Mouse (Mus musculus) heart, embryonic 16.5 days (tissue): Measurements from ENCODE around the gene Rnaseh2c. TPM values are rescaled to one million over a fixed set of nuclear protein-coding genes. Genes with fewer than 3 reads are reported as not detected.
A peak's percentile ranks its signal among the peaks of the same experiment; 100 is the strongest.

Experiments
- ATAC-seq: fragments of 200-750 bp; cut with Nextera tagmentation; replicated peaks from 2 replicates; pipeline ENCODE4 v1.8.0; 2017; ENCODE audit warnings: moderate number of reproducible peaks; ENCODE audit not compliant: insufficient read depth, low FRiP score; ENCODE audit errors: extremely low read depth
- H3K27ac ChIP-seq: fragments of 300-500 bp; sonication (generic); 2 replicates; pipeline ENCODE4 v1.5.1; 2014; ENCODE audit warnings: mild to moderate bottlenecking, low read length, control low read depth, moderate library complexity
- H3K27me3 ChIP-seq: fragments of 300-500 bp; sonication (generic); 2 replicates; pipeline ENCODE4 v1.6.1; 2014; ENCODE audit warnings: low read length, mixed read lengths; ENCODE audit not compliant: control insufficient read depth, insufficient read depth
- H3K36me3 ChIP-seq: fragments of 300-500 bp; sonication (generic); 2 replicates; pipeline ENCODE4 v1.6.1; 2014; ENCODE audit not compliant: control insufficient read depth, insufficient read depth
- H3K4me1 ChIP-seq: fragments of 300-500 bp; sonication (generic); 2 replicates; pipeline ENCODE4 v1.6.1; 2014; ENCODE audit warnings: low read length, mixed read lengths; ENCODE audit not compliant: control insufficient read depth, insufficient read depth
- H3K4me2 ChIP-seq: fragments of 300-500 bp; sonication (generic); 2 replicates; pipeline ENCODE4 v1.6.1; 2014; ENCODE audit warnings: low read depth, mild to moderate bottlenecking, control low read depth, low read length
- H3K4me3 ChIP-seq: fragments of 300-500 bp; sonication (generic); 2 replicates; pipeline ENCODE4 v1.5.1; 2014; ENCODE audit warnings: mild to moderate bottlenecking, control low read depth, low read length
- H3K9ac ChIP-seq: fragments of 300-500 bp; sonication (generic); 2 replicates; pipeline ENCODE4 v1.6.1; 2014; ENCODE audit warnings: low read length, control low read depth
- H3K9me3 ChIP-seq: fragments of 300-500 bp; sonication (generic); replicated peaks from 2 replicates; pipeline ENCODE4 v1.6.1; 2016; ENCODE audit warnings: low read length; ENCODE audit not compliant: control insufficient read depth
- WGBS: fragments of 180-500 bp; shearing (Covaris S2); extraction: QIAGEN DNeasy Blood & Tissue Kit; methylation state at CpG from one replicate; pipeline ENCODE4 v1.1.7; 2014; 5-methylcytosine and 5-hydroxymethylcytosine counted together
- polyA plus RNA-seq: library from polyadenylated mRNA; unstranded; fragments of >200 nt; fragmentation: Nextera tagmentation; extraction: Ambion mirVana; gene quantifications from 2 replicates; pipeline ENCODE4 v1.2.1, GENCODE M21; 2015

Rnaseh2c gene
- polyA plus RNA-seq, 1 experiment from 2014 or later, result 76.7 TPM

DNA sequence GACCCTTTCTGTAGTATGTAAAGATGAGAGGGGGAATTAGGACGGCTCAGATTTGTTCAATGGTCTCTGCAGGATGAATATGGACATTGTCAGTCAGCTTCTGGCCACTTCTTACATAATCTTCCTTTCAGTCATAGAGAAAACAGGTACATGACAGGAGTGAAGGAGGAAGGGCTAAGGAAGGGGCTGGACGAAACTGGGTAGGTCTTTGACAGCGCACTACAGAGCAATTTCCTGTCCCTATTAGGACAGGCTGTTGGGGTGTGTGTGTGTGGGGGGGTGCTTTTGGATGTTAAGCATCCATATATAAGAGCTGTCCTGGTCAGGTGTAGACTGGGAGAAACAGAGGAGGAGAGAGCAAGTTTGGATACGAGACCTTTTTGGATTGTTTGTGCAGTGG is 2.4 kb upstream of the Rnaseh2c start:
- Histone ChIP-seq H3K4me3 (no peak overlapping the region), H3K36me3 (peaks cover 11% of the 10 kb centered on the region), H3K27ac (no peak overlapping the region), H3K27me3 (no peaks in the 10 kb centered on the region), H3K9me3 (no peaks in the 10 kb centered on the region), H3K4me1 (peaks cover 11% of the 10 kb centered on the region), H3K9ac (no peak overlapping the region), H3K4me2 (no peak overlapping the region)
- ATAC-seq, result no peak
- WGBS, result 73% methylated on average over 4 of the region's 4 CpGs

DNA sequence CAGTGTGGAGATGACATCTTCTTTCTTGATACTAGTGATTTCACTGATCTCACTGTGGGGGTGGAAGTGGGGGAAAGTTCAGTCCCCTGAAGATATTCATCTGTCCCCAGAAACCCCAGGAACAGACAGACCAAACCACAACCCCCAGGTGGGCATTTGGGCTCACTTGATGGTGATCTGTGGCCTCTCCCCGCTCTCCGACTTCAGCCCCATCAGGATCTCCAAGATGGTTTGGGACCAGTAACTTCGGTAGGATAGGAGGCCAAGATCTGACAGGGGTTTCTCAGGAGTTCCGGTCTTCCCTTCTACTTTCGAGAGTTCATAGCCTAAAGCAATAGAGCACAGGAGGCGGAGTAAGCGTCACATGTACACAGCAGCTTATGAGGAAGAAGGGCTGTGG is 2.0 kb downstream of the Rnaseh2c start:
- Histone ChIP-seq H3K27ac (no peak overlapping the region), H3K9me3 (no peaks in the 10 kb centered on the region), H3K9ac (no peak overlapping the region), H3K36me3 (peaks cover 55% of the 10 kb centered on the region), H3K4me3 (no peak overlapping the region), H3K4me1 (peaks cover 12% of the 10 kb centered on the region), H3K4me2 (no peak overlapping the region), H3K27me3 (no peaks in the 10 kb centered on the region)
- no peak for ATAC-seq
- WGBS, result 84% methylated on average over 7 of the region's 7 CpGs

DNA sequence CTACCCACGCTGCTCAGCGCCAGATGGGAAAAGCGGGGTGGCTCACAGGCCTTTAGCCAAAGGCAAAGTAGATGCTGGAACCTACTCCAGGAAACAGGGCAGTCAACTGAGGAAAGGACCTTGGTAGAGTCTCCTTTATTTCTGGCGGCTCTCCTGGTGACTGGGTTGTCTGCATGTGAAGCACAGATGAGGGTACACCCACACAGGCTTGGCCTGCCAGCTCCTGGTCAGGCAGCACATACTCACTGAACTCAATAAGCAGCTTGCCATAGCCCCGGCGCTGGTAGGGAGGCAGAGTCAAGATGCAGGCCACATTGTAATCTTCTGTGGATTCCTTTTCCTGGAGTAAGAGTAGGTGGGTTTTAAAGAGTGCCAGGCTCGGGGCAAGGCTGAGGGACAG is 3.5 kb downstream of the Rnaseh2c start:
- Histone ChIP-seq H3K9ac (no peak overlapping the region), H3K36me3 (peaks cover 55% of the 10 kb centered on the region)
- 92% methylated on average over 7 of the region's 7 CpGs for WGBS

DNA sequence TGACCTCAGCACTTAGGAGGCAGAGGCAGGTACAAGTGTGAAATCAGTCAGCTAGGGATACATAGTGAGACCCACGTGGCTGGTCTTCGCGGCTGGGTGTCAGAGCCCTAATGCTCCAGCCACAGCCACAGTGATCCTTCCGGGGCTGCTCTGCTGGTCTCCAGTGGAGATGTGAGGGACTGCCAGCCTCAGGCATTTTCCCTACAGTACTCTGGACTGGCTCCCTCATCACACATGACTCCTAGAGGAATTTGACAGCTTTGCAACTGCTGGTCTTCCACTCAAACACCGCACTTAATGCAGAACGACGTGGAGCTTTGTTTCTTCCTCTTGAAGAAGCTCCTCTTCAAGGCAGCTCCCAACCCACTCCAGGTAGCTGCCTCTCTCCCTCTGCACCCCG is 4.5 kb downstream of the Rnaseh2c start:
- H3K27ac ChIP-seq, result no peak overlapping the region
- 70% methylated on average over 8 of the region's 8 CpGs for WGBS
- peaks cover 55% of the 10 kb centered on the region for H3K36me3 ChIP-seq
- peaks cover 26% of the 10 kb centered on the region for H3K4me1 ChIP-seq
- no peaks in the 10 kb centered on the region for H3K9me3 ChIP-seq
- ATAC-seq, result no peak
- H3K9ac ChIP-seq, result no peak overlapping the region
- no peaks in the 10 kb centered on the region for H3K27me3 ChIP-seq
- no peak overlapping the region for H3K4me3 ChIP-seq
- no peak overlapping the region for H3K4me2 ChIP-seq

More for the DNA sequence above, 3.5 kb downstream of the Rnaseh2c start:
- no peaks in the 10 kb centered on the region for H3K27me3 ChIP-seq
- H3K27ac ChIP-seq, result no peak overlapping the region
- no peaks in the 10 kb centered on the region for H3K9me3 ChIP-seq
- H3K4me2 ChIP-seq, result no peak overlapping the region
- H3K4me1 ChIP-seq, result peaks cover 19% of the 10 kb centered on the region
- ATAC-seq, result no peak
- no peak overlapping the region for H3K4me3 ChIP-seq

DNA sequence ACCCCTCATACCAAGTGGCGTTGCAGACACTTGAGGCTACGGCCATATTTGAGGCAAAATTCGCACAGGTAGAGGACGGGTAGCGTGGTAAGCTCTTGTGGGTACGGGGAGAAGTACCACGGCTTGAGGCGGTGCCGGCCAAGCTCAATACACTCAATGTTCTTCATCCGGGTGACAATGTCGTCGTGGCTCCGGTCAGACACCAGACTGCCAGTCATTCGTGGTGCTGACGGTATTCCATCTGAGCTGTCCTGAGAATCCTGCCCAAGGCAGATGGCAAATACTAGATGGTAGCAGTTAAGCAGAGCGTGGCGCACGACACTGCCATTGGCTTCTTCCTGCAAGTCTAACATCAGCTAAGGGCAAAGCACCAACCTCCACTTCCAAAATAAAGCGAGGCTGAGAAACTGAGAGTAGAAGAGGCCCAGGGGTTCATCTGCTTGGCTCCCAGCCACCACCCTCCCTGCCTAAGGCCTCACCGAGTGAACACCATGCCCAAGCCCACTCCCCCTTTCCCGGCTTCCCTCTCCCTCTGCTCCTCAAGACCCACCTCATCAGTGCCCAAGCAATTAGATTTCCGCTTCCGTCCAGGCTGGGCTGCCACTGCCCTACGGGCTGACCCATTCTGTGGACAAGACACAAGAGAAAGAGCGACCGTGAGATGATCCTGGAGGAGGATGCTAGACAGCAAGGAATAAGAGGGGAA is 6.2 kb downstream of the Rnaseh2c start:
- Histone ChIP-seq H3K4me3 (no peak overlapping the region), H3K9ac (no peak overlapping the region), H3K9me3 (no peaks in the 10 kb centered on the region), H3K27me3 (no peaks in the 10 kb centered on the region), H3K4me1 (peaks cover 19% of the 10 kb centered on the region), H3K36me3 (peaks cover 55% of the 10 kb centered on the region), H3K4me2 (no peak overlapping the region), H3K27ac (no peak overlapping the region)
- no peak for ATAC-seq
- WGBS, result 93% methylated on average over 26 of the region's 26 CpGs

DNA sequence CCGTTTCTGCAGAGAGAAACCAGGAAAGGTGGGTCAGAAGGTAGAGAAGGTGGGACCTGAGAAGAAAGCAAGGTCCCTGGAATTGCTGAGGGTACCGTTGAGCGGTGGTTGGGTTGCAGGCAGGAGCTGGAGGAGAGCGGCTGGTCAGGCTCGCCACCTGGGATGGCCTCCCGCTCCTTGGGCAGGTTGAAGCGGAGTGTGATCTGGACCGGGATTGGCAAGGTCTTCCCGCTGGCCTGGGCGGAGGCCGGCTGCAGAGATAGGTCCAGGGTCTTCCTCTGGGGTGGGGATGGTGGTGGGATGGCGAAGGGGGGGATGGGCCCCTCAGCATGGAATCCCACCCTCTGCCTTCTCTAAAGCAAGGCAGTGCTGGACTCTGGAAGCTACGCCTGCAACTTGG is 7.0 kb downstream of the Rnaseh2c start:
- H3K9ac ChIP-seq, result no peak overlapping the region; the same call in 1 of the 2 replicates
- peak overlapping the region; percentile 78 for H3K4me3 ChIP-seq
- H3K27me3 ChIP-seq, result no peaks in the 10 kb centered on the region
- peaks cover 15% of the 10 kb centered on the region for H3K4me1 ChIP-seq
- H3K27ac ChIP-seq, result no peak overlapping the region
- no peak for ATAC-seq
- no peaks in the 10 kb centered on the region for H3K9me3 ChIP-seq
- H3K36me3 ChIP-seq, result peaks cover 48% of the 10 kb centered on the region
- H3K4me2 ChIP-seq, result peak overlapping the region; percentile 85
- WGBS, result 93% methylated on average over 13 of the region's 13 CpGs

DNA sequence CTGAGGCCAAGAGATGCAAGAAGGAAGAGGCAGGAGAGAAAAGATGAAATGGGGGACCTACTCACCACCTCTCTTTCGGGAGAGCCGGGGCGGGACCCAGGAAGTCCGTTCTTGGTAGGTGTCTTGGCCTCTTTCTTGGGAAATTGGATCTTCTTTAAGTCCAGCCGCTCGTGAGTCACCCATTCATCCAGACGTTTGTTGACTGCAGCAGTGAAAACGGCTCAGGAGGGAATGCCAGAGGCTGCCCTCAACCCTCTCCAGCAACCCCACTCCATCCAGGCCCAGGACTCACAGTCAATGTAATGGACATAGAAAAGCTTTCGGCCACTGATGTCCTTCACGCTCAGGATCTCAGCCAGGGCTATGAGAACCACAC is 7.5 kb downstream of the Rnaseh2c start:
- peak overlapping the region; percentile 78 for H3K4me3 ChIP-seq
- H3K36me3 ChIP-seq, result peaks cover 45% of the 10 kb centered on the region
- H3K27ac ChIP-seq, result peak overlapping the region; percentile 96
- peak overlapping the region; percentile 87 for H3K9ac ChIP-seq
- peak overlapping the region; percentile 85 for H3K4me2 ChIP-seq
- H3K9me3 ChIP-seq, result no peaks in the 10 kb centered on the region
- H3K4me1 ChIP-seq, result peaks cover 15% of the 10 kb centered on the region
- no peaks in the 10 kb centered on the region for H3K27me3 ChIP-seq
- no peak for ATAC-seq
- WGBS, result 58% methylated on average over 10 of the region's 10 CpGs

DNA sequence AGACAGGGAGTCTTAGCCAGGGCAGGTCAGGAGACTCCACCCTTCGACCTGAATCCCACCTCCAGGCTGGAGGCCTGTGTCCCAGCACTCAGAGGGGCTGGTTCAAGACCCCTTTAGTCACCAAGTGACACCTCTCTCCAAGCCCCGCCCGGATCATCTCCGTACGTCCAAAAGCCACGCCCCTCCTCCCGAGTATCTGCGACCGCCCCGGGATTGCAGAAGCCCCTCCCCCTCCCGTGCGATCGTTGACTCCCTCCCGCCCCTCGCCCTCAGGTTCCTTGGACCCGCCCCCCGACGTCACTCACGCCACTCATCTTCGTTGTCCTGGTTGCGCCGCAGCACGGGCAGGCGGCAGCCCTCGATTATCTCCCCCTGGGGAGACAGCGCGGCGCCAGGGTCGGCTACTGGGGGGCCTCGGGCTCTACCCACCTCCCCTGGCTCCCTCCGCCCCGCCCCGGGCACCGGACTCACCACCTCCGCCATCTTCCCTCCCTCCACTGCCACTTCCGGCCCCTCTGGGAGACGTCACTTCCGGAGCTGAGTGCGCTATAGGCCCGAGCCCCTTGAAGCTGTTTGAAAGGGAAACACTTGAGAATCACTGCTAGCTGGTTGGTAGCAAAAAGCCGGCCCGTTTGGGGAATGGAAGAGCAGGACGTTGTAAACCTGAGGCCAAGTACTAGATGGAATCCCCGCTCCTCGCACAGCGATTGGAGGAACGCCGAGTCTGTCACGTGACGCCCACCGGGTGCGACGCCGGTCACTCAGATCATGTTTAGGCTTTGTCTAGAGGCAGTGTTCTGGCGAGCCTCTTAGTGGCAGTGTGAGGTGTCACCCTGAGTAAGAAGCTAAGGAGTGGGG is 8.1 kb downstream of the Rnaseh2c start, which contains the start of gene Kat5:
TSS of gene Kat5 (minus strand) at position 691 of the 858 bp plus-strand sequence.
- Histone ChIP-seq H3K4me2 (peak within 1 kb of the TSS; percentile 85), H3K36me3 (peaks cover 39% of the 10 kb centered on the region), H3K9ac (peak within 1 kb of the TSS; percentile 87), H3K4me1 (peaks cover 15% of the 10 kb centered on the region), H3K27ac (peak within 1 kb of the TSS; percentile 96), H3K4me3 (peak within 1 kb of the TSS; percentile 78), H3K9me3 (no peaks in the 10 kb centered on the region), H3K27me3 (no peaks in the 10 kb centered on the region)
- under 1% methylated on average over 55 of the region's 55 CpGs for WGBS
- ATAC-seq, result peak; percentile 90

DNA sequence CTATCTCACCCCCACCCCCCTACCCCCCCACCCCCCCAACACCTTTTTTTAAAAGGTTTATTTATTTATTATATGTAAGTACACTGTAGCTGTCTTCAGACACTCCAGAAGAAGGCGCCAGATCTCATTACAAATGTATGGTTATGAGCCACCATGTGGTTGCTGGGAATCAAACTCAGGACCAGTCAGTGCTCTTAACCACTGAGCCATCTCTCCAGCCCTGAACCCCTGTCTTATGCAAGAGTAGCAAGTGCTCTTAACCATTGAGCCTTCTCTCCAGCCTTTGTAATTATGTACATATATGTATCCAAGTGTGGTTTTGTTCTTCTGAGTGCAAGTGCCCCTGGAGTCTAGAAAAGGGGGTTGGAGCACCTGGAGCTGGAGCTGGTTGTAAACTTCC is 10.3 kb downstream of the Rnaseh2c start:
- no peak for ATAC-seq
- Histone ChIP-seq H3K36me3 (peaks cover 17% of the 10 kb centered on the region), H3K4me1 (peaks cover 17% of the 10 kb centered on the region), H3K4me2 (no peak overlapping the region), H3K27me3 (no peaks in the 10 kb centered on the region), H3K9ac (no peak overlapping the region), H3K9me3 (no peaks in the 10 kb centered on the region), H3K4me3 (no peak overlapping the region), H3K27ac (no peak overlapping the region)
- 82% methylated on average over 1 of the region's 1 CpGs for whole genome bisulfite sequencing
